Mouse (Mus musculus): ENCODE measurements at regions not wholly inside any gene's neighbourhood (a gene's known extent, or its start where the extent isn't known, plus 50 kb on each side); places are given as distances from the start of the nearest gene placed in this dataset.
"Not testable (repeated sequence)": the region's sequence is repeated elsewhere in the genome, so short reads cannot be mapped to it uniquely, and the experiment has no call there.

DNA sequence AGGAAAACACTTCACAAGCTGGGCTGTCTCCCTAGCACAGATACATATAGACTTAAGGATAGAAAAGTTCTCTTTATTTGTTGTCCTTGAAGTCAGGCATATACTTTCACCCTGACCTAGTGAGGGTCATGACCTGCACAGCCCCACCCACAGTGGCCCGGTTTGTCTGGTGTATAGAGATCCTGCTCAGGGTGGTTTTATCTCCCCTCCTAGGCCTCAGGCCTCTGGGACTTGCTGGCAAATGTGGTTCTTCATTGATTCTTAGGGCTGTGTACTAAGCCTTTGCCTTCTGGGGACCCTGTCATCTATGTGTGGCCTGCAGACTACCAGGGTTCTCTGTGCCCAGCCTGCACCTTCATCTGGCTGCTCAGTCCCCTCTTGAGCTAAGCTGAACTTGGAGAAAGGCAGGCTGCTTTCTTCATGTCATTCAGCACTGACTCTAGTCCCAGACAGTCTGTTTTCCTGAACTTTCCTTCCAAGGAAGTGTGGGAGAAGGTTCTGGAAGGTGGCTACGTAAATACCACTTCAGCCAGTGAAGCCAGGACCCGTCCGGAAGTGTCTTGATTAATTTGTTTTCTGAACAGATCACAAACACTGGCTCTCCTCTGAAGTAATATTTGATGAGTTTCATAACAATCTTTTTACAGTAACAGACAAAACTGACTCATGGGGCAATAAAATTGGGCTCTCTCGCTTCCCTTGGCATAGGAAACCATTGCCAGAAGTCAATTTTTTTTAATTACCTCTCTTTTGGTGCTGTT lies 135.0 kb upstream of the Dapk1 start:
- no peak for DNase-seq (ENCODE audit: extremely low spot score in 1 of 2, low spot score in 1 of 2)

DNA sequence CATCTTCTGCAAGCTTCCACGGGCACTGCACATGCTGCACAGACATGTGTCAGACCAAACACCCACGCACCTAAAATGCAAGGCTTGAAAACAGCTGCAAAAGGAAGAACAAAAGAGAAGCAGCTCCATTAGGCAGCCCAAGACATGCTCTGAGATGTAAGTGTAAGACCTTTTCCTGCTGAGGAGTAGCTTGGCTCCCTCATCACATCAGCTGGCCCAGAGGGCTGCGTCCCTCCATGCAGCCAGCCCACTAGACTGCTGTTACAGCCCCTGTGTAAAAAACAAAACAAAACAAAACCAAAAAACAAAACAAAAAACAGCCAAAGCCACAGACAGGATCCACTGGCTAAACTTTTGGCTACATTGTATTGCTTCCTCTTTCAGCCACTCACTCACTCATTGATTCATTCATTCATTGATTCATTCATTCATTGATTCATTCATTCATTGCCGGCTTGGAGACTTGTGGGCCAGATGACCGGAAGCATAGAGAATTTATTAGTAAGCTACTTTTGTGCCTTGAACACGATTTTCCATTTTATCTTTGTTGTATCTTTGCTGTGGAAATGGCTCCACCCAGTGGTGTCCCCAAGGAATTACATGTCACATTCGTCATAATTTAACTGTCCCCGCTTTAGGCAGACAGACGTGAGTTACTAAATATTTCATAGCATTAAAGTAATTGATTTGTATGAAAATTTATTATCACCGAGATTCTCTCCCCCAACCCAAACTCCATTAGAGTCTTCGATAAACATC lies 133.7 kb upstream of the Dapk1 start:
- peak; percentile 59 to 85 for DNase-seq (ENCODE audit: extremely low spot score in 1 of 2, low spot score in 1 of 2)

DNA sequence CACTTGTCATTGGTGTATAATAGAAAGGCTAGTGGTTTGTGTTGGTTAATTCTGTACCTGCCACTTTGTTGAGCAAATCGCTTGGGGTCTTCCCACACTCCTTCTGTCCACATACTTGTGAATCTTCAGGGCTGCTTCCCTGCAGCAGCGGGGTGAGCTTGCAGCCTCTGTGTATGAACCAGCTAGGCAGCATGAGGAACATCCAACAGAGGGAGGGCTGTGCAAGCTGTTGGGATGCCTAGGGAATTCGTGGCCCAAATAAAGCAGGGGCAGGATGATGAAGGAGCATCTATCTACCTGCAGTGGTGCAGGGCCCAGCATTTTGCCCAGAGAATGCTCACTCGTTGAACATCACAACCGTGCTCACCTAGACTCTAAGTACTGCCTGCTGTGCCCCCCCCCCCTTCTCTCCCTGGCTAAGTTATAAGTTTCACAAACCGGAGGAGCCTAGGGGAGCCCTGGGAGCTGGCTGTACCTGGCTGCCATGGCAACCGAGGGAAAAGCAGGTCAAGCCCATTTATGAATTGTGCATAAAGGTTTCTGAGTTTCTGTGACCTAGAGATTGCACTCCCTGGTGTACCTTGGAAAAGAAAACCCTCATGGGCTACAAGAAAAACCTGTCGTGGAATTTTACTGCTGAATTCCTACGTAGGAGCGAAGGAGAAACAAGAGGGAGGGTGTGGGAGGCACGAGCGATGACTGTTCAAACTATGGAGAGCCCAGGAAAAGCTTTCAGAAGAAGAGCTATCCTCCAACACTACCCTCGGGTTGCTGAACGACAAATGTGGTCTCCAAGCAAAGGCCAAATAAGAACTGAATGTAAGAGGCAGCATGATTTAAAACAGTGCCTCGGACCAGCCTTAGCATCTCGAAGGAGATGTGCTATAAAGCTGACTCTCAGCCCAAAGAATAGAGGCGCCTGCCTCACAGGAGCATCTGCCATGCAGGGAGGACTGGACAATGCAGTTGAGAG lies 131.0 kb upstream of the Dapk1 start:
- DNase-seq (ENCODE audit: extremely low spot score in 1 of 2, low spot score in 1 of 2): no peak

DNA sequence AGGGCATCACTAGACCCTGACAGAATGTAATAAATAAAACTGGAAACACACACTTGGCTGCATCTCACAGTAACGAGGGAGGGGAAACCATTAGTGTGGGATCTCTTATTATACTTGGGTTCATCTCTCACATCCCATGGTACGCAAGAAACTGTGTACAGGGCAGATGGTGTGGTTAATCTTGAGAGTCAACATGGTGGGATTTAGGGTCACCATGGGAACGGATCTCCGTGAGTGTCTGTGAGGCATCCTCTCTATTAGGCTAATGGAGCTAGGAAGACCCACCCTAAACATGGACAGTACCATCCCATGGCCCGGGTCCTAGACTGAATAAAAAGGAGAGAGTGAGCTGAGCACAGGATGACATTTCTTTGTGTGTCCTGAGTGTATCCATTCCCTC lies 130.1 kb upstream of the Dapk1 start:
- no peak for DNase-seq (ENCODE audit: extremely low spot score in 1 of 2, low spot score in 1 of 2)

DNA sequence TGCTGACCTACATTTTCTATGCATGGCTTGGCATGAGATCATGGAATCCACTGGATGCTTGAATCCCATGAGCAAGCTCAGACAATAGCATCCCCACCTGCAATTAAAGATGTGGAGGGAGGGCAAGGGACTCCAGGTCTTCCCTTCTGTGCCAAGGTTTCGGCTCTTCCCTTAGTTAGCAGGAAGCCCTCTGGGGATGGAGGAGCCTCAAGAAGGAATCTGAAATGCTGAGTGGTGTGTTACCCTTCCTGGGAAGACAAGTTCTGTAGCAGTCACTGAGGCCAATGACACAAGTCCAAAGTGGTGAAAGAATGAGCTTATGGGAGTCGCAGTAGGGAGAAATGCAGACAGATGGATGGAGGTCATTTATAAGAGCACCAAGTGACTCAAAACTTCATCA lies 125.4 kb upstream of the Dapk1 start:
- DNase-seq (ENCODE audit: extremely low spot score in 1 of 2, low spot score in 1 of 2): no peak

DNA sequence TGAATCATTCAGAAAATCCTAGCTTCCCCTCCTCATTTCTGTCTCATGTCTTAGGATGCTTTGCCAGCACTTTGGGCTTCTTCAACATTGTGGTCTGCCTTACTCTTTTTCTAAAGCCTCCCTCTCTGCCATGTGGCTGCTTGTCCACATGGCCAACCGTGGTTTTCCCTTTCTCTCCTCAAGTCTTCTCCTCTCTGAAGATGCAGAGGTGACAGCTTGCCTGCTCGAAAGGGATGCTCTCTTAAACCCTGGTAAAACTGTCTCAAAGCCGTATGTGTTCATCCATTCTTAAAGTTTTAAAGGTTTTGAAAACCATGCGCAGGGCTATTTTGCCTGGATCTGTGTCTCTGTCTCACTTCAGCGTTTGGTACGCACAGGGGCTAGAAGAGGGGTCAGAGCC lies 123.4 kb upstream of the Dapk1 start:
- no peak for DNase-seq (ENCODE audit: extremely low spot score in 1 of 2, low spot score in 1 of 2)

DNA sequence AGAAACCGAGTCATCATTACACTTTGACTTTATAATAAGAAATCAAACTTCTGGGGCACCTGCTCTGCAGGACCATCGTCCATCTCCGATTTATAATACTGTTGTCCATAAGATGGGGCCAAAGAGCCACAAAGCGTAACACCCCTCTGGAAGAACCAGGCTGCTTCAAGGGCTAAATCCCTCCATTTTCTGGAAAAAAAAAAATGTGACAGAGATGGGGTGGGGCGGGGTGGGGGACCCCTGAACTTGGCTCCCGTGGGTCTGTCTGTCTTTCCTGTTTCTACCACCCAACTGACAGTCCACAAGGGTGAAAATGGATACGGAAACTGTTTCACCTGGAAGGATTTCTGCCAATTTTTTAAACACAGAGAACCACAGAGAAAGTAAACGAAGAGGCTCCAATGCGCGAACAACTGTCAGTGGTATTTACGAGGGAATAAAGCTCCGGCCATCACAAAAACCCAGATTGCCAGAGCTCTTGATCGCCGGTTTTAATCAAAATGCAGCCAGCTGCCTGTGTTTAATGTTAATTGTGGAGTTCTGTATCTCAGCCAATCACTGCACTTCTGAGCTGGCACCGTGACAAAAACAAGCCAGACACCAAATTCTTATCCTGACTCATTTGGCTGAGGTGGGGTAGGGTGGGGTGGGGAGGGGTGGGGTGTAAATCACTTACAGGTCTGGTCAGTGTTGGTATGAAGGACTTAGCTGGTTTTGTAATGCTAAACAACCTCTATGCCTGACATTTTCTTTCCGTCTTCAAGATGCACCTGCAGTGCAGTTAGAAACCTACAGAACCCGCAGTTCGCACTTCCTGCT lies 122.5 kb upstream of the Dapk1 start:
- DNase-seq (ENCODE audit: extremely low spot score in 1 of 2, low spot score in 1 of 2): peak in 1 of 2 experiments; percentile 54

DNA sequence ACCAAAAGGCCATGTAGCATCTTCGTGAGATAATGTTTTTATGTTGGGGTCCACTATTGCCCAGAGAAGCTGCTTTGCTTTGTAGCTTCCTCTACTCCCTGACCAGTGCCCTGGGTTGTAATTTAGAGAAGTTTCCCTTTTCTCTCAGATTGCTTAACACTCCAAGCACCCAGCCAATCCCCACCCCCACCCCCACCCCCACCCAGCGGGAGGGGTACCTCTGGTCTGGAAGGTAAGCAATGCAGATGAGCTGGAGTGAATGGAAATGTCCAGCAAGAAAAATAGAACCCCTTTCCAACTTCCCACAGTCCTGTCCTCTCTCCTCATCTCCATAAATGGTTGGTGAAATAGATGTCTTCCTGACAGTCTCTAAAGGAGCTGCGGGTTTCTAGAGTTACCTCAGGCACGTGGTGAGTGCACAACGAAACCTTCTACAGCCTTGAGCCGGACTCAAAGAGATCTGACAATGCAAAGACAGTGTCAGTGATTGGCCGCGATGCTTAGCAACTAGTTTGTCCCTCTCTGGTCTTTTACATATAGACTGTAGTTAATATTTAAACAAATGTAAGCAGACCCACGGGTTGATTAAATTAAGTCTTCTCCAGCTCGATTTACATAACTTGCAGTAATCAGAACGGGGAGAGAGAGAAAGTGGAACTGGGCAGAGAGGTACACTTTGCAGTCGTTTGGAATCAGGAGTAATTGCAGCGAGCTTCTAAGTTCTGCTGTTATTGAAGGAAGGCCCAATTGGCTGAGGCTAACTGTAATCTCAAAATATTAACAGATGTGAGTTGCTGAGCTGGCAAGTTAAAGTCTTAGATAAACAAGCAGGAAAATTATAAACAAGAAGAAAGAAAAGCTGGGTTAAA lies 121.7 kb upstream of the Dapk1 start:
- no peak for DNase-seq (ENCODE audit: extremely low spot score in 1 of 2, low spot score in 1 of 2)

DNA sequence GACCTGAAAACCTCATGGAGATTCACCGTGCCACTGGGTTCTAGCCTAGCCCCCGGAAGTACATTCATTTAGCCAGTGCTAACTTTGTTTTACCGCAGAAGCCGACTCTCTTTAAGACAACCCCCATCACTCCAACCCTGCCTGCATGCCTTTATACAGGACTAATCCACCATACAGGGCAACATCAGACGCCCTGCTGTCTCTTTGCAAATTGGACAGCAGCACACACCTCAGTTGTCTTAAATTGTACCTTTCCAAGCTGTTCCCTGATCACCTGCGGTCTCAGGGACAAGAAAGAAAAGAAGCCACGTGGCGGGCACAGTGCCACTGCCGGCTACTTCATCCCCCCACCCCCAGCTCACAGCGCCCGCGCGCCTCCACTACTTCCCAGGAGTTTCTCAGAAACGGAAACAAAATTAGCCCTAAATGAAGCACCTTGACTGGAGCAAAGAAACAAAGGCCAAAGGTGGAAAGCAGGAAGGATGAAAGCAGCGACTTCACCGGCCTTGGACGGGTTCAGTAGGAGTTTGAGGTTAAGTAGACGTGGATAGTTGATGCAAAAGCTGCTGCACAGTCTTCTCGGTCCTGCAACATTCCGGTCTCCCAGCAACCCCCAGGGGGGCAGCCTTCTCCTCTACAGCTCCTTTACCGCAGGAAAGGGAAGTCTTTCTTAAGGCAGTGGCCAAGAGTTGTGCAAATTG lies 120.9 kb upstream of the Dapk1 start:
- DNase-seq (ENCODE audit: extremely low spot score in 1 of 2, low spot score in 1 of 2): no peak

DNA sequence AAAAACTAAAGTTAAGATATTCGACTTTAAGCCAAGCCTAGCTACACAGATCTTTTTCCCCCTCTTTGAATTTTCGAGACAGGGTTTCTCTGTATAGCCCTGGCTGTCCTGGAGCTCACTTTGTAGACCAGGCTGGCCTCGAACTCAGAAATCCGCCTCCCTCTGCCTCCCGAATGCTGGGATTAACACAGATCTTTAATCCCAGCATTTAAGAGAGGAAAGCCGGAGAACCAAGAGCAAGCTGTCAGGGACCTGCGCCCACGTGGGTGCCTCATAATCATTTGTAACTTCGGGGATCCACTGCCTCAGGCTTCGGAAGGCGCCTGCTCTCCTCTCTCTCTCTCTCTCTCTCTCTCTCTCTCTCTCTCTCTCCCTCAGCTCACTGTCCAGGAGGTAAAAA lies 120.3 kb upstream of the Dapk1 start:
- not testable (repeated sequence) for DNase-seq (ENCODE audit: extremely low spot score in 1 of 2, low spot score in 1 of 2)

DNA sequence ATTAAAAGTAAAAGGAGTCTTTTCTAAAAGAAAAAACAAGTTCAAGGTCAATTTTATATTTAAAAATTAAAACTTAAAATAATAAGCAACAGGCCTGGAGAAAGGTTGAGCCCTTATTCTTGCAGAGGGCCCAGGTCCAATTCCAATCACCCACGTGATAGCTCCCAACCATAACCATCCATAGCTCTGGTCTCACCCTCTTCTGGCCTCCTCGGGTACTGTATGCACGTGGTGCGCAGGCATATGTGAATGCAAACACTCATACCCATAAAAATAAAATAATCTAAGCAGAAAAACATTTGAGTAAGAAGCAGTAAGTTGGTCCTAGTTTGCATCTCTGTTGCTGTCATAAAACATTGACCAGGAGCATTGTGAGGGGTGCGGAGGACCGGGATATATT lies 119.8 kb upstream of the Dapk1 start:
- no peak for DNase-seq (ENCODE audit: extremely low spot score in 1 of 2, low spot score in 1 of 2)

DNA sequence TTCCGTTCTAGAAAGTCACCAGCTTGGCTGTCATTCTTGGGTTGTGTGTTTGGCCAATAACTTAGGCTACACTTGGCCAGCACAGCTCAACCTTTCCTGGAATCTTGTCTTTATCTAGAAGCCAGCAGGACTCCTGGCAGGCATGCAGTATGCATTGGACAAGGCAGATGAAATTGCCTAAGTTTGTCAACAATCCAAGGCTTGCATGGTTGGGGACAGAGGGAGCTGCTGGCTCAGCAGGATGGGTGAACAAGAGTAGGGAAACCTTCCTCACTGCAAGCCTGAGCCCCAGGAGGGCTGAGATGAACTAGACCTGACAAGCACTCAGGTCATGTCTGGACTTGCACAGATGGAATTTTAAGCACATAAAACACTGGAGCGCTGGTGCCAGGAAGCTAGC lies 115.6 kb upstream of the Dapk1 start:
- DNase-seq (ENCODE audit: extremely low spot score in 1 of 2, low spot score in 1 of 2): no peak

DNA sequence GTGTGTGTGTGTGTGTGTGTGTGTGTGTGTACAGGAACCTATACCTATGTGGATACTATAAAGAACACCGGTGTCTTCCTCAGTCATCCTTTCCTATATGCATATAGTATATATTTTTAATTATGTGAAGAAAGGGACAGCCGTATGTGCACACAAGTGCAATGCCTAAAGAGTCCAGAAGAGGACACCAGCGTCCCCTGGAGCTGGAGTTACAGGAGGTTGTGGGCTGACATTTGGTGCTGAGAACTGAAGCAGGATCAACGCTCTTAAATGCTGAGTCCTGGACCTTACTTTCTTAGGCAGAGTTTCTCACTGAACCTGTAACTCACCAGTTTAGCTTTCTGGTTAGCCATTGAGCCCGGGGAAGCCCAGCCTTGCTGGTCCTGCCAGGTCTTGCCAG lies 114.9 kb upstream of the Dapk1 start:
- DNase-seq (ENCODE audit: extremely low spot score in 1 of 2, low spot score in 1 of 2): no peak

DNA sequence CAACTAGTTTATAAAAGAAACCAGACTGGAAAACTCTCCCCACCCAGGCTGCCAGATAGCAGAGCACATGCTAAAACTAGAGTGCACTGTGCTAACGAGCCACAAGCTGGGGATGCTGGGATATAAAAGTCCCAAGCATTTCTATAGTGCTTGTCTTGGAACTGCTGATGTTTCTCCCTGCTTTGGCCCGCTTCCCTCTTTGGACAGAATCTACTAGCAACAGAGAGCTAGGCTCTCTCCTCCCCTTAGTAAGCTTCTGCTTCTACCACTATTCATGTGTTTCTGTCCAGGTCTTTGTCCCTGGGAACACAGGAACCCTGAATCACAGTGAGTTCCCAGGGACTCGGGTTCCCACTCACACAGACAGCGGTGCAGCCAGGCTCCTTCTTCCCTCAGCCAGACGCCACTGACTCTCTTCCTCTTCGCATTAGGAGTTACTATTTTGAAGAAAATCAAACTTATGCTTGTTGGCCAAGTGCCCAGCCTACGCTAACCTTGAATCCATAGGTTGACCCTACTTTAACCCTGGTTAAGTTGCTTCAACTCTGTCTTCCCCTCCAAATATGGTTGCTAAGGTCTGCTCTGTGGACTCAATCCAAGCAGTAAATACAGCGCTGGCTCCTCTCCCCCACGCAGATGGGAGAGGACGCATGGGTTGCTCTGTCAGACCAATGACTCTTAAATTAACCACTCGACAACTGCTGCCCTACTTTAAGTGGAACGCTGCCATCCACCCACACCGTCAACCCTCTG lies 113.4 kb upstream of the Dapk1 start:
- no peak for DNase-seq (ENCODE audit: extremely low spot score in 1 of 2, low spot score in 1 of 2)

DNA sequence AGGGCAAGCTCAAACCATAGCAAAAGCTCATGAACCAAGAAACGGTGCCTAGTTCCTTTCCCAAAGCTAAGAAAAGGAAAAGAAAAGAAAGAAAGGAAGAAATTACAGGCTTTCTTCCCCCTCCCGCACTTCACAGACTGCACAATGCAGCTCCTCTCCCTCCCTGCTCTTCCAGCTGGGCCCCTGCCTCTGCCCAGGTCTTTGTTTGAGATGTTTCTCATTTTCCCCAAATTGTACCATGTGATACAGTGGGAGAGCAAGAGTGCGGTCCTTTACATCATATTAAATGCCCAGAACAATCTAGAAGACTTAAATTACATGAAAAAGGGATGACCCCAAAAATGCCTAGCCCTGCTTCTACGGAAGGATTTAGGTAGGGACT lies 112.9 kb upstream of the Dapk1 start:
- no peak for DNase-seq (ENCODE audit: extremely low spot score in 1 of 2, low spot score in 1 of 2)

DNA sequence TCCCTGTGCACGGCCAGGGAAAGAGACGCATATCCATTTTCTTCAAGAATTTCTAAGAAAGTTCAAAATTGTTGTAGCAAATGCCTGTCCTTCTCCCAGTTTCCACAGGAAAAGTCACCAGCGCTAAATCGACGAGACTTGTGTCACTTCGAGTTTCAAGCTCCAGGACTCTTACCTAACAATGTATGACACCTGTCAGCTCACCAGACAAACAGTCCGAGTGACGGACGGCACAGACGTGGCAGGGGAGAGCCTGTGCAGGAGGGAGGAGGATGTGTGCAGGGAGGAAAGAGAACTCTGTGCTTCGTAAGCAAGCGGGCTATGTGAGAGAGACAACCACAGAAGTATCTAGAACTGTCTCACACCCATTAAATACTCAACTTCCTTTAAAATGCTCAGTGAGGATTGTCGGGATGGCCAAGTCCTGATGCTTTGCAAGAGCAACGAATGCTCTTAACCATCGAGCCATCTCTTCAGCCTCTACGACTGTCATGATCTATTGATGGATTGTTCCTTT lies 109.7 kb upstream of the Dapk1 start:
- DNase-seq (ENCODE audit: extremely low spot score in 1 of 2, low spot score in 1 of 2): no peak

DNA sequence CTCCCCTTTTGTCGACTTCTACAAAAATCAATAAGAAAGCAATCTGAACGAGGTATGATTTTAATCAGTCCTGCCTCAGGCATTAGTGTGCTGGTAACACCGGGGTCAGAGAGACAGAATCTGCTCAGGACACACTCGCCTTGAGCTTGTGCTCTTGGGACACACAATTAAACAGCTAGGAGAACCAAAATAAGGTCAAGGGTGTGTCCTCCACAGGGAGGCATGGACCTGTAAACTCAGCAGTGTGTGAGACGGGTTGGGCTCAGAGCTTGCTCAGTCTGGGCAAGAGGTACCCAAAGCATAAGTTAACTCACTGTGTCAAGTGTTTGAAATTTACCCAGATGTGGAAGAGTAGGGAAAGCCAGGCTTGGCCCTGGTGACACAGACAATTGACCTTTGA lies 107.9 kb upstream of the Dapk1 start:
- no peak for DNase-seq (ENCODE audit: extremely low spot score in 1 of 2, low spot score in 1 of 2)

Measured in layer of hippocampus, postnatal 25 days (tissue).